Mouse (Mus musculus) erythroblast, embryonic 14.5 days (primary cell): Measurements from ENCODE around the gene Mbnl2.

Source experiments
- GATA1 ChIP-seq: IDR thresholded peaks from 2 replicates; pipeline ENCODE4 v1.6.1; 2012; ENCODE audit warnings: low read length, inconsistent platforms, mixed read lengths
- TAL1 ChIP-seq: IDR thresholded peaks from 3 replicates; pipeline ENCODE4 v1.6.1; 2012; ENCODE audit warnings: low read length, inconsistent platforms, mixed read lengths

DNA sequence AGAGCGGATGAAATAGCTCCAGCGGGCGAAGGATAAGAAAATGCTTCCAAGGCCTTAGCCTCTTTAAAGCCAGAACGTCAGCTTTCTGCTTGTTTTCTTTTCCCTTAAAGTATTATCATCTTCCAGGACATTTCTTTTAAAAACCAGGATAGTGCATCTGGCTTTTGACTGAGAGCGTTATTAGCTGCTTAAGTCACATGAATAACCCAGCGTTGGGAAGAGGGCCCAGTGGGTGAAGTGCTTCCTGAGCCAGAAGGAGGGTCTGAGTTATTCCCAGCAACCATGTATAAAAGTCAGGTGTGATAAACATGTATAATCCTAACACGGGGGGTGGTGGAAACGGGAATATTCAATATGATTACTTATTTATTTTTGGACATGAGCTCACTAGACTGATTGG lies 61.4 kb downstream of the Mbnl2 start:
- TF ChIP-seq GATA1 (no peak), TAL1 (no peak)
